Mouse (Mus musculus) hindbrain, embryonic 12.5 days (tissue): ENCODE measurements around the gene Cyp2c23. TPM values are rescaled to one million over a fixed set of nuclear protein-coding genes. Genes with fewer than 3 reads are reported as not detected.

ENCODE experiments used
- ATAC-seq: fragments of 200-750 bp; cut with Nextera tagmentation; 2 replicates; pipeline ENCODE4 v1.8.0; 2017; ENCODE audit warnings: moderate TSS enrichment; ENCODE audit not compliant: low FRiP score
- H3K27ac ChIP-seq: fragments of 300-500 bp; sonication (generic); 2 replicates; pipeline ENCODE4 v1.5.1; 2016; ENCODE audit warnings: mild to moderate bottlenecking
- H3K27me3 ChIP-seq: fragments of 300-500 bp; sonication (generic); 2 replicates; pipeline ENCODE4 v1.6.1; 2016; ENCODE audit warnings: mild to moderate bottlenecking
- H3K36me3 ChIP-seq: fragments of 300-500 bp; sonication (generic); 2 replicates; pipeline ENCODE4 v1.6.1; 2016; ENCODE audit warnings: mild to moderate bottlenecking
- H3K4me1 ChIP-seq: fragments of 300-500 bp; sonication (generic); 2 replicates; pipeline ENCODE4 v1.6.1; 2016
- H3K4me2 ChIP-seq: fragments of 300-500 bp; sonication (generic); replicated peaks from 2 replicates; pipeline ENCODE4 v1.6.1; 2016; ENCODE audit warnings: mild to moderate bottlenecking
- H3K4me3 ChIP-seq: fragments of 300-500 bp; sonication (generic); 2 replicates; pipeline ENCODE4 v1.5.1; 2016; ENCODE audit warnings: mild to moderate bottlenecking
- H3K9ac ChIP-seq: fragments of 300-500 bp; sonication (generic); 2 replicates; pipeline ENCODE4 v1.6.1; 2016; ENCODE audit warnings: mild to moderate bottlenecking, moderate library complexity
- H3K9me3 ChIP-seq: fragments of 300-500 bp; sonication (generic); replicated peaks from 2 replicates; pipeline ENCODE4 v1.6.1; 2016; ENCODE audit warnings: mild to moderate bottlenecking
- WGBS: fragments of 180-500 bp; shearing (Covaris S2); methylation state at CpG from one replicate; pipeline ENCODE4 v1.1.7; 2016; 5-methylcytosine and 5-hydroxymethylcytosine counted together
- polyA plus RNA-seq: library from polyadenylated mRNA; unstranded; fragments of >200 nt; fragmentation: Nextera tagmentation; extraction: Ambion mirVana; gene quantifications from 2 replicates; pipeline ENCODE4 v1.2.1, GENCODE M21; 2016

The Cyp2c23 gene
- polyA plus RNA-seq, 1 experiment from 2014 or later, result not detected

GRCm38 (mm10) chr19:43961185-43961584 is 67.8 kb downstream of the Cyp2c23 start:
- H3K9ac ChIP-seq, result no peak overlapping the region
- no peaks in the 10 kb centered on the region for H3K4me1 ChIP-seq
- H3K36me3 ChIP-seq, result no peaks in the 10 kb centered on the region
- no peak overlapping the region for H3K4me3 ChIP-seq
- no peaks in the 10 kb centered on the region for H3K9me3 ChIP-seq
- no peak overlapping the region for H3K27ac ChIP-seq
- WGBS, result 71% methylated on average over 2 of the region's 2 CpGs
- H3K4me2 ChIP-seq, result no peak overlapping the region
- no peaks in the 10 kb centered on the region for H3K27me3 ChIP-seq
- no peak for ATAC-seq

- Histone ChIP-seq H3K4me1 (no peaks in the 10 kb centered on the region), H3K36me3 (no peaks in the 10 kb centered on the region), H3K9me3 (no peaks in the 10 kb centered on the region), H3K9ac (no peak overlapping the region), H3K4me3 (no peak overlapping the region), H3K4me2 (no peak overlapping the region), H3K27me3 (no peaks in the 10 kb centered on the region), H3K27ac (no peak overlapping the region)
- 90% methylated on average over 11 of the region's 11 CpGs for WGBS
- no peak for ATAC-seq
Measured at GRCm38 (mm10) chr19:43960014-43960413, 69.0 kb downstream of the Cyp2c23 start.

- Histone ChIP-seq H3K9me3 (no peaks in the 10 kb centered on the region), H3K9ac (no peak overlapping the region), H3K4me2 (no peak overlapping the region), H3K27ac (no peak overlapping the region), H3K36me3 (no peaks in the 10 kb centered on the region), H3K27me3 (no peaks in the 10 kb centered on the region), H3K4me1 (no peaks in the 10 kb centered on the region), H3K4me3 (no peak overlapping the region)
- WGBS, result 38% methylated on average over 2 of the region's 2 CpGs
- ATAC-seq, result no peak
Measured at GRCm38 (mm10) chr19:43959162-43959561, 69.8 kb downstream of the Cyp2c23 start.

- no peak overlapping the region for H3K4me3 ChIP-seq
- no peaks in the 10 kb centered on the region for H3K27me3 ChIP-seq
- ATAC-seq, result no peak
- no peak overlapping the region for H3K27ac ChIP-seq
- H3K4me1 ChIP-seq, result no peaks in the 10 kb centered on the region
- 90% methylated on average over 4 of the region's 4 CpGs for WGBS
- H3K4me2 ChIP-seq, result no peak overlapping the region
- H3K9me3 ChIP-seq, result no peaks in the 10 kb centered on the region
- H3K9ac ChIP-seq, result no peak overlapping the region
- H3K36me3 ChIP-seq, result no peaks in the 10 kb centered on the region
Measured at GRCm38 (mm10) chr19:43957881-43958280, 71.1 kb downstream of the Cyp2c23 start.

GRCm38 (mm10) chr19:43957402-43957801 is 71.6 kb downstream of the Cyp2c23 start:
- no peak overlapping the region for H3K27ac ChIP-seq
- H3K4me1 ChIP-seq, result no peaks in the 10 kb centered on the region
- no peaks in the 10 kb centered on the region for H3K27me3 ChIP-seq
- H3K4me3 ChIP-seq, result no peak overlapping the region
- WGBS, result 31% methylated on average over 4 of the region's 4 CpGs
- no peak for ATAC-seq
- no peak overlapping the region for H3K4me2 ChIP-seq
- H3K36me3 ChIP-seq, result no peaks in the 10 kb centered on the region
- no peaks in the 10 kb centered on the region for H3K9me3 ChIP-seq
- no peak overlapping the region for H3K9ac ChIP-seq

GRCm38 (mm10) chr19:43955266-43955665 is 73.7 kb downstream of the Cyp2c23 start:
- H3K27ac ChIP-seq, result no peak overlapping the region

More at GRCm38 (mm10) chr19:43955266-43955665, 73.7 kb downstream of the Cyp2c23 start:
- 78% methylated on average over 5 of the region's 5 CpGs for WGBS
- no peak for ATAC-seq
- no peak overlapping the region for H3K9ac ChIP-seq
- H3K4me1 ChIP-seq, result no peaks in the 10 kb centered on the region
- no peaks in the 10 kb centered on the region for H3K36me3 ChIP-seq
- no peak overlapping the region for H3K4me2 ChIP-seq
- no peak overlapping the region for H3K4me3 ChIP-seq
- H3K9me3 ChIP-seq, result no peaks in the 10 kb centered on the region
- no peaks in the 10 kb centered on the region for H3K27me3 ChIP-seq

Other genes with a start within 250 kb of the Cyp2c23 start
- gene Abcc2, start 247.0 kb downstream of the Cyp2c23 start, polyA plus RNA-seq, result not detected in 2 replicates
- 14.5 and 16.9 TPM in 2 replicates for gene Dnmbp, start 89.0 kb downstream of the Cyp2c23 start, polyA plus RNA-seq
- 0.20 and 0.26 TPM in 2 replicates for gene Cpn1, start 42.7 kb downstream of the Cyp2c23 start, polyA plus RNA-seq
- 23.3 and 23.5 TPM in 2 replicates for gene Erlin1, start 40.6 kb upstream of the Cyp2c23 start, polyA plus RNA-seq
- gene Chuk, start 78.3 kb upstream of the Cyp2c23 start, polyA plus RNA-seq, result 64.8 and 66.2 TPM in 2 replicates
- 35.6 and 38.6 TPM in 2 replicates for gene Cwf19l1, start 106.7 kb upstream of the Cyp2c23 start, polyA plus RNA-seq
- 125 and 138 TPM in 2 replicates for gene Bloc1s2, start 117.2 kb upstream of the Cyp2c23 start, polyA plus RNA-seq
- gene Pkd2l1, start 163.2 kb upstream of the Cyp2c23 start, polyA plus RNA-seq, result 0.36 and 0.39 TPM in 2 replicates
- 0.93 and 1.6 TPM in 2 replicates for gene Scd3, start 174.1 kb upstream of the Cyp2c23 start, polyA plus RNA-seq